15 mouse cellular contexts compared by ENCODE assay signal in genomic region chr9:67302386-67302989, GRCm38 (mm10).
DNase-seq lines count a peak whose midpoint lies in the region; ATAC-seq and TF ChIP-seq lines count a peak whose summit lies in the region.
"Had no signal": no experiment of that assay in that cellular context is flagged by ENCODE, and none has a peak within 500 bp of the region (broad histone marks: within the 10 kb centered on the region; RNA-seq: fewer than 3 reads in every experiment).

No protein-coding gene starts in this region.

- H3K36me3 ChIP-seq in kidney, embryonic 14.5 days (ENCODE audit: control insufficient read depth, insufficient read depth, low read length) = 0 out of 2 replicates have a peak, but pooled peaks cover 5% of the 10 kb centered on the region
- H3K36me3 ChIP-seq in midbrain, embryonic 11.5 days (ENCODE audit: control insufficient read depth, insufficient read depth, low read length) = no peaks in the 10 kb centered on the region
- no peaks in the 10 kb centered on the region for H3K36me3 ChIP-seq in midbrain, embryonic 14.5 days (ENCODE audit: control insufficient read depth, insufficient read depth, low read length)
- H3K36me3 ChIP-seq in intestine, embryonic 15.5 days = no peaks in the 10 kb centered on the region

- no peak overlapping the region for H3K4me2 ChIP-seq in kidney, embryonic 14.5 days (replicated peaks; ENCODE audit: low read depth, low read length)
- no peak overlapping the region for H3K4me2 ChIP-seq in midbrain, embryonic 11.5 days
- H3K4me2 ChIP-seq in midbrain, embryonic 14.5 days (ENCODE audit: low read length) = no peak overlapping the region
- H3K4me2 ChIP-seq in intestine, embryonic 15.5 days (replicated peaks) = no peak overlapping the region
- H3K4me2 ChIP-seq: embryonic facial prominence, embryonic 13.5 days; neural tube, embryonic 15.5 days had no signal

- 95% methylated on average over 10 of the region's 10 CpGs for WGBS in kidney, embryonic 14.5 days
- WGBS in midbrain, embryonic 11.5 days = 95% methylated on average over 10 of the region's 10 CpGs
- WGBS in midbrain, embryonic 14.5 days = 95% methylated on average over 10 of the region's 10 CpGs
- 89% methylated on average over 10 of the region's 10 CpGs for WGBS in olfactory bulb, adult 2 months
- WGBS in intestine, embryonic 15.5 days = 91% methylated on average over 10 of the region's 10 CpGs

- no peak for ATAC-seq in kidney, embryonic 14.5 days (ENCODE audit: low FRiP score, low TSS enrichment)
- ATAC-seq in midbrain, embryonic 11.5 days (ENCODE audit: low FRiP score) = no peak
- no peak for ATAC-seq in midbrain, embryonic 14.5 days (ENCODE audit: low FRiP score, low TSS enrichment)
- ATAC-seq in intestine, embryonic 15.5 days = no peak

- no peaks in the 10 kb centered on the region for H3K9me3 ChIP-seq in kidney, embryonic 14.5 days (ENCODE audit: control insufficient read depth, low read length)
- H3K9me3 ChIP-seq in midbrain, embryonic 11.5 days (ENCODE audit: control insufficient read depth, low read length) = no peaks in the 10 kb centered on the region
- H3K9me3 ChIP-seq in midbrain, embryonic 14.5 days (ENCODE audit: control insufficient read depth, low read length) = no peaks in the 10 kb centered on the region
- H3K9me3 ChIP-seq in intestine, embryonic 15.5 days = no peaks in the 10 kb centered on the region
- H3K9me3 ChIP-seq: embryonic facial prominence, embryonic 13.5 days; heart, embryonic 10.5 days; neural tube, embryonic 15.5 days had no signal

- no peak overlapping the region for H3K4me3 ChIP-seq in kidney, embryonic 14.5 days (ENCODE audit: low read length)
- no peak overlapping the region for H3K4me3 ChIP-seq in midbrain, embryonic 11.5 days (ENCODE audit: low read depth, low read length)
- H3K4me3 ChIP-seq in midbrain, embryonic 14.5 days (replicated peaks; ENCODE audit: low read depth, low read length) = no peak overlapping the region
- no peak overlapping the region for H3K4me3 ChIP-seq in olfactory bulb, adult 2 months (ENCODE audit: insufficient read depth, low read depth, low read length)
- no peak overlapping the region for H3K4me3 ChIP-seq in intestine, embryonic 15.5 days (replicated peaks)
- H3K4me3 ChIP-seq: embryonic facial prominence, embryonic 13.5 days; heart, embryonic 10.5 days; neural tube, embryonic 15.5 days had no signal

- H3K27me3 ChIP-seq in kidney, embryonic 14.5 days (ENCODE audit: control insufficient read depth, insufficient read depth, low read length) = no peaks in the 10 kb centered on the region
- no peaks in the 10 kb centered on the region for H3K27me3 ChIP-seq in midbrain, embryonic 11.5 days (ENCODE audit: control insufficient read depth, insufficient read depth, low read length)
- H3K27me3 ChIP-seq in midbrain, embryonic 14.5 days (ENCODE audit: control insufficient read depth, insufficient read depth, low read length) = no peaks in the 10 kb centered on the region
- no peaks in the 10 kb centered on the region for H3K27me3 ChIP-seq in intestine, embryonic 15.5 days (replicated peaks)
- H3K27me3 ChIP-seq: embryonic facial prominence, embryonic 13.5 days; neural tube, embryonic 15.5 days had no signal

- no peak for TF ChIP-seq POLR2A in olfactory bulb, adult 2 months (IDR thresholded peaks at IDR 0.05; ENCODE audit: insufficient read depth, low read depth, low read length)

- no peaks in the 10 kb centered on the region for H3K4me1 ChIP-seq in kidney, embryonic 14.5 days (ENCODE audit: control insufficient read depth, insufficient read depth, low read length)
- no peaks in the 10 kb centered on the region for H3K4me1 ChIP-seq in midbrain, embryonic 11.5 days (ENCODE audit: control insufficient read depth, insufficient read depth, low read length)
- no peaks in the 10 kb centered on the region for H3K4me1 ChIP-seq in midbrain, embryonic 14.5 days (ENCODE audit: control insufficient read depth, insufficient read depth, low read length)
- peaks cover 19% of the 10 kb centered on the region for H3K4me1 ChIP-seq in olfactory bulb, adult 2 months (ENCODE audit: control insufficient read depth, insufficient read depth, low read length)
- H3K4me1 ChIP-seq in intestine, embryonic 15.5 days (replicated peaks) = no peaks in the 10 kb centered on the region
- H3K4me1 ChIP-seq: heart, embryonic 10.5 days had no signal

- H3K27ac ChIP-seq in kidney, embryonic 14.5 days (ENCODE audit: low read depth, low read length) = no peak overlapping the region
- no peak overlapping the region for H3K27ac ChIP-seq in midbrain, embryonic 11.5 days (ENCODE audit: low read depth, low read length)
- no peak overlapping the region for H3K27ac ChIP-seq in midbrain, embryonic 14.5 days (replicated peaks; ENCODE audit: low read depth, low read length)
- H3K27ac ChIP-seq in olfactory bulb, adult 2 months (ENCODE audit: insufficient read depth, low read depth, low read length) = 0 out of 2 replicates have a peak overlapping the region, but pooled peaks have one; percentile 13
- H3K27ac ChIP-seq in intestine, embryonic 15.5 days = no peak overlapping the region
- H3K27ac ChIP-seq: embryonic facial prominence, embryonic 13.5 days; heart, embryonic 10.5 days; macrophage; neural tube, embryonic 15.5 days had no signal

- H3K9ac ChIP-seq in kidney, embryonic 14.5 days (ENCODE audit: low read depth, low read length) = no peak overlapping the region
- H3K9ac ChIP-seq in midbrain, embryonic 11.5 days (ENCODE audit: low read length) = no peak overlapping the region
- no peak overlapping the region for H3K9ac ChIP-seq in midbrain, embryonic 14.5 days (replicated peaks; ENCODE audit: low read length)
- H3K9ac ChIP-seq in intestine, embryonic 15.5 days = no peak overlapping the region
- H3K9ac ChIP-seq: embryonic facial prominence, embryonic 13.5 days; neural tube, embryonic 15.5 days had no signal

- TF ChIP-seq CTCF in olfactory bulb, adult 2 months (IDR thresholded peaks at IDR 0.05; ENCODE audit: insufficient read depth, low read depth, low read length) = no peak

- DNase-seq in adrenal gland, postnatal 10 days = peak; percentile 14
- no peak for DNase-seq in adrenal gland, adult 2 months
- peak; percentile 50 to 57 for DNase-seq in kidney, adult 8-10 months
- peak; percentile 70 for DNase-seq in midbrain, embryonic 11.5 days (ENCODE audit: low spot score, missing footprints)
- no peak for DNase-seq in midbrain, embryonic 14.5 days
- DNase-seq: heart, postnatal 4 days; lung, adult 18-20 months; right cerebral cortex, adult 18-20 months had no signal

Comparison
In these comparisons a context has a peak if more than half of its experiments do, and no peak if none do; other contexts are left out.
1. DNase-seq: peak in adrenal gland, postnatal 10 days (single experiment), kidney, adult 8-10 months (2 of 2) and midbrain, embryonic 11.5 days (single experiment); none in adrenal gland, adult 2 months (single experiment) and midbrain, embryonic 14.5 days (single experiment).